Mouse (Mus musculus) inflammation-experienced regulatory T-cells, adult 16 weeks (primary cell): ENCODE data around the gene Pik3r3. TPM values are rescaled to one million over a fixed set of nuclear protein-coding genes. Genes with fewer than 3 reads are reported as not detected.

Experiments
- polyA plus RNA-seq: library from polyadenylated mRNA; unstranded; fragments of 100-300 nt; shearing (Covaris generic); gene quantifications from one replicate; pipeline ENCODE4 v1.2.1, GENCODE M21; 2017

The Pik3r3 gene
- 4.8 TPM for polyA plus RNA-seq

GRCm38 (mm10) chr4:116221140-116221851 is at the start of gene Pik3r3:
Gene Pik3r3 (plus strand): TSS chr4:116221618.

GRCm38 (mm10) chr4:116173072-116173471 is 48.3 kb upstream of the Pik3r3 start, which contains the start of the genes 1700042G07Rik and Gm49337:
Gene 1700042G07Rik (plus strand): TSS chr4:116173372.
Gene Gm49337 (plus strand): TSS chr4:116173384.

Other genes starting within 250 kb of the Pik3r3 start
- 147 TPM for gene Faah, start 203.7 kb upstream of the Pik3r3 start, polyA plus RNA-seq
- gene Nsun4, start 167.7 kb upstream of the Pik3r3 start, polyA plus RNA-seq: 35.6 TPM
- gene Uqcrh, start 146.5 kb upstream of the Pik3r3 start, polyA plus RNA-seq: 446 TPM
- gene Lrrc41, start 146.3 kb upstream of the Pik3r3 start, polyA plus RNA-seq: 49.2 TPM
- gene Rad54l, start 97.9 kb upstream of the Pik3r3 start, polyA plus RNA-seq: 5.9 TPM
- 10.6 TPM for gene Pomgnt1, start 97.8 kb upstream of the Pik3r3 start, polyA plus RNA-seq
- gene Lurap1, start 70.3 kb upstream of the Pik3r3 start, polyA plus RNA-seq: 0.90 TPM
- gene Tspan1, start 54.0 kb upstream of the Pik3r3 start, polyA plus RNA-seq: not detected
- not detected for gene 1700042G07Rik, start 48.2 kb upstream of the Pik3r3 start, polyA plus RNA-seq
- not detected for gene Gm49337, start 48.2 kb upstream of the Pik3r3 start, polyA plus RNA-seq
- 2.6 TPM for gene Mast2, start 242.6 kb downstream of the Pik3r3 start, polyA plus RNA-seq